Mouse (Mus musculus) cerebellum, postnatal 10 days (tissue): ENCODE measurements around the gene Csn3.
A peak's percentile ranks its signal among the peaks of the same experiment; 100 is the strongest.

ENCODE experiments used
- DNase-seq, 2 experiments: peaks; one replicate each; pipeline ENCODE4 v3.0.0; 2021; ENCODE audit warnings: mixed read lengths in 2 of 2

Gene Csn3

GRCm38 (mm10) chr5:87925372-87925771, at the start of gene Csn3:
TSS of gene Csn3 (plus strand) at chr5:87925579.
- DNase-seq, result no peak

- no peak for DNase-seq
Observed at GRCm38 (mm10) chr5:87884729-87885128, 40.6 kb upstream of the Csn3 start, which contains the start of gene Odam. TSS of gene Odam (plus strand) at chr5:87885029.

- no peak for DNase-seq
Observed at GRCm38 (mm10) chr5:87931603-87932002, 6.2 kb downstream of the Csn3 start.

- DNase-seq, result peak; percentile 3 to 20
Observed at GRCm38 (mm10) chr5:87940752-87941151, 15.4 kb downstream of the Csn3 start.

- DNase-seq, result no peak
Observed at GRCm38 (mm10) chr5:87942515-87942914, 17.1 kb downstream of the Csn3 start.

GRCm38 (mm10) chr5:87951836-87952235, 26.5 kb downstream of the Csn3 start:
- DNase-seq, result no peak

GRCm38 (mm10) chr5:87969201-87969600, 43.8 kb downstream of the Csn3 start, which contains the start of the genes 2310003L06Rik and Gm28434:
TSS of gene 2310003L06Rik (plus strand) at chr5:87969459.
TSS of gene Gm28434 (plus strand) at chr5:87969517.
- no peak for DNase-seq

- DNase-seq, result no peak
Observed at GRCm38 (mm10) chr5:87979139-87979538, 53.8 kb downstream of the Csn3 start, which contains the start of gene Cabs1. TSS of gene Cabs1 (plus strand) at chr5:87979439.
